Mouse (Mus musculus) bone marrow macrophage, adult 2 months (primary cell): ENCODE data around the gene Mmgt2. TPM values are rescaled to one million over a fixed set of nuclear protein-coding genes. Genes with fewer than 3 reads are reported as not detected.
A peak's percentile ranks its signal among the peaks of the same experiment; 100 is the strongest.

Experiments
- H3K27ac ChIP-seq: 2 replicates; pipeline ENCODE4 v1.5.1; 2012; ENCODE audit warnings: low read depth, low read length; ENCODE audit not compliant: insufficient read depth
- H3K4me1 ChIP-seq: 2 replicates; pipeline ENCODE4 v1.6.1; 2012; ENCODE audit warnings: low read length; ENCODE audit not compliant: control insufficient read depth, insufficient read depth
- H3K4me3 ChIP-seq: 2 replicates; pipeline ENCODE4 v1.5.1; 2012; ENCODE audit warnings: mild to moderate bottlenecking, low read length, moderate library complexity; ENCODE audit not compliant: insufficient read depth
- CTCF ChIP-seq: IDR thresholded peaks from 2 replicates; pipeline ENCODE4 v1.5.1; 2012; ENCODE audit warnings: low read depth, mild to moderate bottlenecking, low read length, moderate library complexity
- POLR2A ChIP-seq: IDR thresholded peaks from 2 replicates; pipeline ENCODE4 v1.6.1; 2012; ENCODE audit warnings: mild to moderate bottlenecking, low read depth, low read length, borderline replicate concordance
- polyA plus RNA-seq: library from polyadenylated mRNA; stranded (reverse); fragments of >200 nt; gene quantifications from 2 replicates; pipeline ENCODE4 v1.2.4, GENCODE M21; 2012; ENCODE audit not compliant: missing spikeins, insufficient read depth, insufficient read length

Gene Mmgt2
- polyA plus RNA-seq, 1 experiment: 40.5 TPM

GRCm38 (mm10) chr11:62664250-62664649 lies 15.8 kb downstream of the Mmgt2 start:
- TF ChIP-seq CTCF (no peak), POLR2A (no peak)
- Histone ChIP-seq H3K27ac (no peak overlapping the region), H3K4me3 (no peak overlapping the region), H3K4me1 (peaks cover 21% of the 10 kb centered on the region)

- TF ChIP-seq CTCF: no peak
- no peak for TF ChIP-seq POLR2A
- Histone ChIP-seq H3K4me3 (no peak overlapping the region), H3K27ac (no peak overlapping the region), H3K4me1 (peaks cover 19% of the 10 kb centered on the region)
Measured at GRCm38 (mm10) chr11:62668986-62669385, 20.5 kb downstream of the Mmgt2 start.

GRCm38 (mm10) chr11:62669471-62669870 lies 21.0 kb downstream of the Mmgt2 start:
- TF ChIP-seq CTCF (no peak), POLR2A (no peak)
- Histone ChIP-seq H3K4me1 (peaks cover 15% of the 10 kb centered on the region), H3K27ac (peak overlapping the region; percentile 33; the same call in 1 of the 2 replicates), H3K4me3 (no peak overlapping the region)

- TF ChIP-seq CTCF (no peak), POLR2A (no peak)
- no peak overlapping the region for H3K4me3 ChIP-seq
- H3K4me1 ChIP-seq: peaks cover 13% of the 10 kb centered on the region
- no peak overlapping the region for H3K27ac ChIP-seq
Measured at GRCm38 (mm10) chr11:62670006-62670405, 21.5 kb downstream of the Mmgt2 start.

- H3K4me3 ChIP-seq: peak overlapping the region; percentile 31
- TF ChIP-seq POLR2A: no peak
- TF ChIP-seq CTCF: peak; percentile 52
- no peak overlapping the region for H3K27ac ChIP-seq
- peaks cover 3% of the 10 kb centered on the region; the same call in 1 of the 2 replicates for H3K4me1 ChIP-seq
Measured at GRCm38 (mm10) chr11:62675480-62676289, 27.2 kb downstream of the Mmgt2 start.

GRCm38 (mm10) chr11:62676290-62676596 lies 27.8 kb downstream of the Mmgt2 start:
- peaks cover 3% of the 10 kb centered on the region; the same call in 1 of the 2 replicates for H3K4me1 ChIP-seq
- H3K4me3 ChIP-seq: no peak overlapping the region
- TF ChIP-seq CTCF: no peak
- no peak for TF ChIP-seq POLR2A

GRCm38 (mm10) chr11:62678778-62679354 lies 30.4 kb downstream of the Mmgt2 start:
- no peak for TF ChIP-seq POLR2A
- TF ChIP-seq CTCF: no peak
- H3K4me3 ChIP-seq: no peak overlapping the region
- H3K4me1 ChIP-seq: no peaks in the 10 kb centered on the region
- no peak overlapping the region for H3K27ac ChIP-seq

More at GRCm38 (mm10) chr11:62676290-62676596, 27.8 kb downstream of the Mmgt2 start:
- H3K27ac ChIP-seq: no peak overlapping the region

GRCm38 (mm10) chr11:62679954-62680353 lies 31.5 kb downstream of the Mmgt2 start:
- TF ChIP-seq CTCF (no peak), POLR2A (no peak)
- Histone ChIP-seq H3K4me1 (no peaks in the 10 kb centered on the region), H3K4me3 (no peak overlapping the region), H3K27ac (no peak overlapping the region)

GRCm38 (mm10) chr11:62691592-62691991 lies 43.1 kb downstream of the Mmgt2 start:
- Histone ChIP-seq H3K4me3 (no peak overlapping the region), H3K4me1 (no peaks in the 10 kb centered on the region), H3K27ac (no peak overlapping the region)
- no peak for TF ChIP-seq CTCF
- no peak for TF ChIP-seq POLR2A
